Mouse (Mus musculus) neural tube, embryonic 12.5 days (tissue): ENCODE measurements around the gene Mvk. TPM values are rescaled to one million over a fixed set of nuclear protein-coding genes. Genes with fewer than 3 reads are reported as not detected.

Experiments used
- ATAC-seq: fragments of 200-750 bp; cut with Nextera tagmentation; 2 replicates; pipeline ENCODE4 v1.8.0; 2017; ENCODE audit warnings: low read depth, mild to moderate bottlenecking, moderate TSS enrichment, moderate library complexity; ENCODE audit not compliant: low FRiP score
- H3K27ac ChIP-seq: fragments of 300-500 bp; sonication (generic); 2 replicates; pipeline ENCODE4 v1.5.1; 2016
- H3K27me3 ChIP-seq: fragments of 300-500 bp; sonication (generic); replicated peaks from 2 replicates; pipeline ENCODE4 v1.6.1; 2016; ENCODE audit warnings: mild to moderate bottlenecking
- H3K36me3 ChIP-seq: fragments of 300-500 bp; sonication (generic); 2 replicates; pipeline ENCODE4 v1.6.1; 2016; ENCODE audit warnings: mild to moderate bottlenecking
- H3K4me1 ChIP-seq: fragments of 300-500 bp; sonication (generic); 2 replicates; pipeline ENCODE4 v1.6.1; 2016
- H3K4me2 ChIP-seq: fragments of 300-500 bp; sonication (generic); replicated peaks from 2 replicates; pipeline ENCODE4 v1.6.1; 2016; ENCODE audit warnings: mild to moderate bottlenecking
- H3K4me3 ChIP-seq: fragments of 300-500 bp; sonication (generic); 2 replicates; pipeline ENCODE4 v1.5.1; 2016
- H3K9ac ChIP-seq: fragments of 300-500 bp; sonication (generic); 2 replicates; pipeline ENCODE4 v1.6.1; 2016; ENCODE audit warnings: mild to moderate bottlenecking
- H3K9me3 ChIP-seq: fragments of 300-500 bp; sonication (generic); 2 replicates; pipeline ENCODE4 v1.6.1; 2016; ENCODE audit warnings: mild to moderate bottlenecking
- WGBS: fragments of 180-500 bp; shearing (Covaris S2); methylation state at CpG from one replicate; pipeline ENCODE4 v1.1.7; 2016; 5-methylcytosine and 5-hydroxymethylcytosine counted together
- microRNA-seq: library from miRNA; unstranded; fragments of <30 nt; microRNA quantifications from one replicate; pipeline ENCODE4, GENCODE M21; 2017
- polyA plus RNA-seq: library from polyadenylated mRNA; unstranded; fragments of >200 nt; fragmentation: Nextera tagmentation; extraction: Ambion mirVana; gene quantifications from 2 replicates; pipeline ENCODE4 v1.2.1, GENCODE M21; 2016

The Mvk gene
- polyA plus RNA-seq, 1 experiment from 2014 or later = 58.2 TPM

GRCm38 (mm10) chr5:114490241-114490640 is 46.2 kb downstream of the Mvk start:
- 92% methylated on average over 8 of the region's 8 CpGs for WGBS
- Histone ChIP-seq H3K4me2 (no peak overlapping the region), H3K36me3 (no peaks in the 10 kb centered on the region), H3K9me3 (no peaks in the 10 kb centered on the region), H3K4me3 (no peak overlapping the region), H3K4me1 (no peaks in the 10 kb centered on the region), H3K27me3 (no peaks in the 10 kb centered on the region), H3K9ac (no peak overlapping the region), H3K27ac (no peak overlapping the region)
- no peak for ATAC-seq

- no peak for ATAC-seq
- WGBS = 40% methylated on average over 1 of the region's 1 CpGs
- no peak overlapping the region for H3K9ac ChIP-seq
These were observed 50.7 kb downstream of the Mvk start for GRCm38 (mm10) chr5:114494761-114495160.

GRCm38 (mm10) chr5:114501252-114501651 is 57.2 kb downstream of the Mvk start:
- Histone ChIP-seq H3K9me3 (no peaks in the 10 kb centered on the region), H3K9ac (no peak overlapping the region), H3K27ac (no peak overlapping the region), H3K4me1 (no peaks in the 10 kb centered on the region), H3K27me3 (no peaks in the 10 kb centered on the region), H3K4me3 (no peak overlapping the region), H3K4me2 (no peak overlapping the region), H3K36me3 (no peaks in the 10 kb centered on the region)
- no peak for ATAC-seq
- WGBS = 88% methylated on average over 9 of the region's 9 CpGs

More at GRCm38 (mm10) chr5:114494761-114495160, 50.7 kb downstream of the Mvk start:
- no peaks in the 10 kb centered on the region for H3K9me3 ChIP-seq
- no peak overlapping the region for H3K4me3 ChIP-seq
- H3K36me3 ChIP-seq = no peaks in the 10 kb centered on the region
- no peaks in the 10 kb centered on the region for H3K4me1 ChIP-seq
- no peaks in the 10 kb centered on the region for H3K27me3 ChIP-seq
- no peak overlapping the region for H3K4me2 ChIP-seq
- H3K27ac ChIP-seq = no peak overlapping the region

- no peak for ATAC-seq
These were observed 60.8 kb downstream of the Mvk start for GRCm38 (mm10) chr5:114504826-114505225.

GRCm38 (mm10) chr5:114505260-114506085 is 61.4 kb downstream of the Mvk start:
- 79% methylated on average over 14 of the region's 14 CpGs for WGBS
- Histone ChIP-seq H3K9me3 (no peaks in the 10 kb centered on the region), H3K4me2 (no peak overlapping the region), H3K27me3 (0 out of 2 replicates have a peak, but pooled peaks cover 3% of the 10 kb centered on the region), H3K36me3 (no peaks in the 10 kb centered on the region), H3K4me3 (no peak overlapping the region), H3K4me1 (peaks cover 22% of the 10 kb centered on the region), H3K9ac (no peak overlapping the region), H3K27ac (no peak overlapping the region)
- ATAC-seq = no peak

More at GRCm38 (mm10) chr5:114504826-114505225, 60.8 kb downstream of the Mvk start:
- Histone ChIP-seq H3K36me3 (no peaks in the 10 kb centered on the region), H3K4me1 (peaks cover 20% of the 10 kb centered on the region), H3K9ac (no peak overlapping the region), H3K9me3 (no peaks in the 10 kb centered on the region), H3K4me3 (no peak overlapping the region), H3K27ac (no peak overlapping the region), H3K27me3 (0 out of 2 replicates have a peak, but pooled peaks cover 3% of the 10 kb centered on the region), H3K4me2 (no peak overlapping the region)
- WGBS = 76% methylated on average over 6 of the region's 6 CpGs

- Histone ChIP-seq H3K4me1 (peaks cover 22% of the 10 kb centered on the region), H3K9ac (no peak overlapping the region), H3K36me3 (no peaks in the 10 kb centered on the region), H3K4me2 (no peak overlapping the region), H3K27me3 (peaks cover 3% of the 10 kb centered on the region; the same call in 1 of the 2 replicates), H3K9me3 (no peaks in the 10 kb centered on the region), H3K27ac (no peak overlapping the region), H3K4me3 (no peak overlapping the region)
- ATAC-seq = no peak
- WGBS = 57% methylated on average over 12 of the region's 12 CpGs
These were observed 63.3 kb downstream of the Mvk start for GRCm38 (mm10) chr5:114507394-114507793.

- no peak for ATAC-seq
- no peak overlapping the region for H3K9ac ChIP-seq
- peaks cover 6% of the 10 kb centered on the region; the same call in 1 of the 2 replicates for H3K27me3 ChIP-seq
- peaks cover 25% of the 10 kb centered on the region for H3K4me1 ChIP-seq
- no peak overlapping the region for H3K4me3 ChIP-seq
- no peak overlapping the region for H3K27ac ChIP-seq
- 71% methylated on average over 4 of the region's 4 CpGs for WGBS
- no peak overlapping the region for H3K4me2 ChIP-seq
- H3K9me3 ChIP-seq = no peaks in the 10 kb centered on the region
- H3K36me3 ChIP-seq = no peaks in the 10 kb centered on the region
These were observed 63.9 kb downstream of the Mvk start for GRCm38 (mm10) chr5:114507964-114508363.

GRCm38 (mm10) chr5:114509461-114509860 is 65.4 kb downstream of the Mvk start:
- H3K4me3 ChIP-seq = no peak overlapping the region
- H3K36me3 ChIP-seq = no peaks in the 10 kb centered on the region
- 33% methylated on average over 7 of the region's 7 CpGs for WGBS
- no peak for ATAC-seq
- H3K4me2 ChIP-seq = no peak overlapping the region
- 0 out of 2 replicates have a peak overlapping the region, but pooled peaks have one; percentile 8 for H3K9ac ChIP-seq
- peaks cover 13% of the 10 kb centered on the region; the same call in 1 of the 2 replicates for H3K27me3 ChIP-seq
- H3K9me3 ChIP-seq = no peaks in the 10 kb centered on the region
- peaks cover 34% of the 10 kb centered on the region for H3K4me1 ChIP-seq
- no peak overlapping the region for H3K27ac ChIP-seq

Small RNA genes lying within 50 kb of the gene (microRNA-seq; reads per million reads assigned to microRNA genes)
- not detected for gene Mir7027

Other genes starting within 250 kb of the Mvk start
- 0.62 and 1.2 TPM in 2 replicates for gene Foxn4, start 170.5 kb upstream of the Mvk start, polyA plus RNA-seq
- gene Myo1h, start 155.1 kb upstream of the Mvk start, polyA plus RNA-seq = 0.75 and 0.91 TPM in 2 replicates
- gene Kctd10, start 63.8 kb upstream of the Mvk start, polyA plus RNA-seq = 93.2 and 99.8 TPM in 2 replicates
- 53.8 and 55.0 TPM in 2 replicates for gene Ube3b, start 63.7 kb upstream of the Mvk start, polyA plus RNA-seq
- gene Mmab, start 209 bp upstream of the Mvk start, polyA plus RNA-seq = 27.1 and 27.3 TPM in 2 replicates
- 7.2 and 8.0 TPM in 2 replicates for gene Fam222a, start 123.7 kb downstream of the Mvk start, polyA plus RNA-seq
- 0.95 and 1.1 TPM in 2 replicates for gene Trpv4, start 214.2 kb downstream of the Mvk start, polyA plus RNA-seq
- gene Gltp, start 246.7 kb downstream of the Mvk start, polyA plus RNA-seq = 58.6 and 61.0 TPM in 2 replicates